In the genomic region with DNA sequence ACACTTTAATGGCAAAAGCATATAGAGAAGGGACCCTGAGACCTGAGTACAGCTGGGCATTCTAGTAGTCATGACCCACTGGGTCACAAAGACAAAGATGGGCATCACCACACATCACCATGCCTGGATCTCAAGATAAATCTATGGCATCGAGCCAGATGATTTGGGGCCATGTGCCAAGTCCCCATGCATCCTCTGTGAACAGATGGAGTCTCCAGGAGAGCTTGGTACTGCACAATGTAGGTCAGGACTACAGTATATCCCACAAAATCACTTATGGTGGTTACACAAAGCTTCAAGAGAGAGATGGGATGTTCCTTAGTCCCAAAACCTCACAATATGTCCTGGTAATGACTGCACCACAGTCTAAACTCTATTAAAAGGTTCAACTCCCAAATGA, we compare ENCODE assay signal across 16 mouse cellular contexts.
DNase-seq lines count a peak whose midpoint lies in the region; ATAC-seq and TF ChIP-seq lines count a peak whose summit lies in the region.
"Had no signal": no experiment of that assay in that cellular context is flagged by ENCODE, and none has a peak within 500 bp of the region (broad histone marks: within the 10 kb centered on the region; RNA-seq: fewer than 3 reads in every experiment).

No protein-coding gene starts in this region.

- no peak overlapping the region for H3K4me3 ChIP-seq in hindbrain, embryonic 14.5 days (replicated peaks; ENCODE audit: low read length)
- no peak overlapping the region for H3K4me3 ChIP-seq in hindbrain, embryonic 11.5 days (ENCODE audit: low read depth, low read length)
- H3K4me3 ChIP-seq in midbrain, postnatal 0 days (ENCODE audit: low read depth, low read length) = no peak overlapping the region
- H3K4me3 ChIP-seq in midbrain, embryonic 16.5 days (ENCODE audit: low read depth, low read length) = no peak overlapping the region
- H3K4me3 ChIP-seq in liver, embryonic 11.5 days (ENCODE audit: low read depth, low read length) = no peak overlapping the region
- H3K4me3 ChIP-seq: heart, embryonic 15.5 days; limb, embryonic 13.5 days; neural tube, embryonic 13.5 days had no signal

- no peaks in the 10 kb centered on the region; the same call in 1 of the 2 replicates for H3K4me1 ChIP-seq in hindbrain, embryonic 14.5 days (replicated peaks; ENCODE audit: control insufficient read depth, insufficient read depth, low read length)
- no peaks in the 10 kb centered on the region for H3K4me1 ChIP-seq in hindbrain, embryonic 11.5 days (replicated peaks; ENCODE audit: control insufficient read depth, insufficient read depth, low read length)
- no peaks in the 10 kb centered on the region for H3K4me1 ChIP-seq in midbrain, postnatal 0 days (ENCODE audit: insufficient read depth, low read length)
- H3K4me1 ChIP-seq in midbrain, embryonic 16.5 days (ENCODE audit: control insufficient read depth, insufficient read depth, low read length) = no peaks in the 10 kb centered on the region
- H3K4me1 ChIP-seq in liver, embryonic 11.5 days (replicated peaks; ENCODE audit: control insufficient read depth, insufficient read depth, low read length) = peaks cover 16% of the 10 kb centered on the region

- no peaks in the 10 kb centered on the region for H3K27me3 ChIP-seq in hindbrain, embryonic 14.5 days (ENCODE audit: control insufficient read depth, insufficient read depth, low read length)
- no peaks in the 10 kb centered on the region for H3K27me3 ChIP-seq in hindbrain, embryonic 11.5 days (ENCODE audit: control insufficient read depth, insufficient read depth, low read length)
- no peaks in the 10 kb centered on the region for H3K27me3 ChIP-seq in midbrain, postnatal 0 days (ENCODE audit: insufficient read depth, low read length)
- no peaks in the 10 kb centered on the region for H3K27me3 ChIP-seq in midbrain, embryonic 16.5 days (ENCODE audit: control insufficient read depth, insufficient read depth, low read depth, low read length)
- no peaks in the 10 kb centered on the region for H3K27me3 ChIP-seq in liver, embryonic 11.5 days (replicated peaks; ENCODE audit: control insufficient read depth, insufficient read depth, low read length)
- H3K27me3 ChIP-seq: heart, embryonic 15.5 days; limb, embryonic 13.5 days; neural tube, embryonic 13.5 days had no signal

- ATAC-seq in hindbrain, embryonic 14.5 days (ENCODE audit: low FRiP score) = peak; percentile 48; the same call in 1 of the 2 replicates
- no peak for ATAC-seq in hindbrain, embryonic 11.5 days (ENCODE audit: low FRiP score)
- no peak for ATAC-seq in midbrain, postnatal 0 days (ENCODE audit: low FRiP score)
- no peak for ATAC-seq in midbrain, embryonic 16.5 days
- no peak for ATAC-seq in liver, embryonic 11.5 days (replicated peaks; ENCODE audit: low FRiP score)

- no peaks in the 10 kb centered on the region for H3K9me3 ChIP-seq in hindbrain, embryonic 14.5 days (ENCODE audit: control insufficient read depth, low read length)
- H3K9me3 ChIP-seq in hindbrain, embryonic 11.5 days (ENCODE audit: control insufficient read depth, low read length) = no peaks in the 10 kb centered on the region
- no peaks in the 10 kb centered on the region for H3K9me3 ChIP-seq in midbrain, postnatal 0 days (ENCODE audit: low read length)
- H3K9me3 ChIP-seq in midbrain, embryonic 16.5 days (replicated peaks; ENCODE audit: control insufficient read depth, low read length, poor library complexity, severe bottlenecking) = no peaks in the 10 kb centered on the region
- no peaks in the 10 kb centered on the region for H3K9me3 ChIP-seq in liver, embryonic 11.5 days (ENCODE audit: control insufficient read depth, low read length)
- H3K9me3 ChIP-seq: G1E; heart, embryonic 15.5 days; limb, embryonic 13.5 days; neural tube, embryonic 13.5 days had no signal

- H3K4me2 ChIP-seq in hindbrain, embryonic 14.5 days (replicated peaks) = no peak overlapping the region
- no peak overlapping the region for H3K4me2 ChIP-seq in hindbrain, embryonic 11.5 days (replicated peaks; ENCODE audit: low read depth, low read length)
- no peak overlapping the region for H3K4me2 ChIP-seq in midbrain, postnatal 0 days (ENCODE audit: low read depth, low read length, poor library complexity, severe bottlenecking)
- no peak overlapping the region for H3K4me2 ChIP-seq in midbrain, embryonic 16.5 days (ENCODE audit: low read length)
- H3K4me2 ChIP-seq in liver, embryonic 11.5 days = no peak overlapping the region
- H3K4me2 ChIP-seq: heart, embryonic 15.5 days; limb, embryonic 13.5 days; neural tube, embryonic 13.5 days had no signal

- no peaks in the 10 kb centered on the region for H3K36me3 ChIP-seq in hindbrain, embryonic 14.5 days (replicated peaks; ENCODE audit: control insufficient read depth, insufficient read depth)
- no peaks in the 10 kb centered on the region for H3K36me3 ChIP-seq in hindbrain, embryonic 11.5 days (ENCODE audit: control insufficient read depth, insufficient read depth, low read length)
- H3K36me3 ChIP-seq in midbrain, postnatal 0 days (ENCODE audit: insufficient read depth, low read length) = no peaks in the 10 kb centered on the region
- no peaks in the 10 kb centered on the region for H3K36me3 ChIP-seq in midbrain, embryonic 16.5 days (ENCODE audit: control insufficient read depth, insufficient read depth, low read length)
- H3K36me3 ChIP-seq in liver, embryonic 11.5 days (ENCODE audit: control insufficient read depth, insufficient read depth, low read length) = no peaks in the 10 kb centered on the region
- H3K36me3 ChIP-seq: G1E; heart, embryonic 15.5 days; limb, embryonic 13.5 days; neural tube, embryonic 13.5 days had no signal

- 88% methylated on average over 1 of the region's 1 CpGs for WGBS in hindbrain, embryonic 14.5 days
- 89% methylated on average over 1 of the region's 1 CpGs for WGBS in hindbrain, embryonic 11.5 days
- WGBS in midbrain, postnatal 0 days = 83% methylated on average over 1 of the region's 1 CpGs
- WGBS in midbrain, embryonic 16.5 days = 87% methylated on average over 1 of the region's 1 CpGs
- 83% methylated on average over 1 of the region's 1 CpGs for WGBS in liver, embryonic 11.5 days

- DNase-seq in hindbrain, embryonic 14.5 days (ENCODE audit: low spot score) = no peak
- no peak for DNase-seq in hindbrain, embryonic 11.5 days (ENCODE audit: low spot score)
- DNase-seq in midbrain, postnatal 0 days (ENCODE audit: low spot score) = peak; percentile 68
- DNase-seq in cerebellum, adult 18-20 months = peak; percentile 90 to 94
- peak; percentile 11 for DNase-seq in retina, postnatal 7 days (ENCODE audit: low read depth, low spot score)
- no peak for DNase-seq in liver, embryonic 11.5 days (ENCODE audit: low spot score)
- no peak for DNase-seq in gastrocnemius, postnatal 10 days
- DNase-seq: adrenal gland, postnatal 36 days; lung, adult 18-20 months; thymus, adult 2 months had no signal

- no peak overlapping the region for H3K27ac ChIP-seq in hindbrain, embryonic 14.5 days
- H3K27ac ChIP-seq in hindbrain, embryonic 11.5 days (ENCODE audit: low read depth, low read length) = no peak overlapping the region
- no peak overlapping the region for H3K27ac ChIP-seq in midbrain, postnatal 0 days (ENCODE audit: low read depth, low read length)
- no peak overlapping the region for H3K27ac ChIP-seq in midbrain, embryonic 16.5 days (ENCODE audit: low read length)
- H3K27ac ChIP-seq in liver, embryonic 11.5 days (ENCODE audit: low read depth, low read length) = no peak overlapping the region
- H3K27ac ChIP-seq: heart, embryonic 15.5 days; kidney, postnatal 0 days; limb, embryonic 13.5 days; neural tube, embryonic 13.5 days had no signal

- TF ChIP-seq CTCF in midbrain, postnatal 0 days (IDR thresholded peaks at IDR 0.05) = no peak

- no peak overlapping the region for H3K9ac ChIP-seq in hindbrain, embryonic 14.5 days
- no peak overlapping the region for H3K9ac ChIP-seq in hindbrain, embryonic 11.5 days (ENCODE audit: low read depth, low read length)
- H3K9ac ChIP-seq in midbrain, postnatal 0 days (replicated peaks; ENCODE audit: low read length, poor library complexity, severe bottlenecking) = no peak overlapping the region
- H3K9ac ChIP-seq in midbrain, embryonic 16.5 days (ENCODE audit: low read depth, low read length) = no peak overlapping the region
- no peak overlapping the region for H3K9ac ChIP-seq in liver, embryonic 11.5 days (ENCODE audit: low read depth, low read length)
- H3K9ac ChIP-seq: heart, embryonic 15.5 days; limb, embryonic 13.5 days; neural tube, embryonic 13.5 days had no signal

Comparison
In these comparisons a context has a peak if more than half of its experiments do, and no peak if none do; other contexts are left out.
1. DNase-seq: peak in midbrain, postnatal 0 days (single experiment), cerebellum, adult 18-20 months (2 of 2) and retina, postnatal 7 days (single experiment); none in hindbrain, embryonic 14.5 days (single experiment), hindbrain, embryonic 11.5 days (single experiment), liver, embryonic 11.5 days (single experiment) and gastrocnemius, postnatal 10 days (single experiment).